Mouse (Mus musculus) heart, adult 18-20 months (tissue): Measurements from ENCODE around the gene Tnk2. TPM values are rescaled to one million over a fixed set of nuclear protein-coding genes. Genes with fewer than 3 reads are reported as not detected.

ENCODE experiments used
- DNase-seq, 2 experiments: peaks; one replicate each; pipeline ENCODE4 v3.0.0; 2021 to 2022; ENCODE audit warnings: mixed read lengths in 1 of 2
- total RNA-seq, 2 experiments: library from RNA; stranded (reverse); gene quantifications; 2 replicates each; pipeline ENCODE4 v1.2.3; 2021

The Tnk2 gene
- total RNA-seq, 2 experiments from 2014 or later, result 20.5 to 22.0 TPM

GRCm38 (mm10) chr16:32660095-32660494, 16.4 kb downstream of the Tnk2 start:
- DNase-seq, result no peak

- peak; percentile 79 to 81 for DNase-seq
These were observed 17.1 kb downstream of the Tnk2 start for GRCm38 (mm10) chr16:32660557-32661321.

- no peak for DNase-seq
These were observed 17.8 kb downstream of the Tnk2 start for GRCm38 (mm10) chr16:32661493-32661921.

- DNase-seq, result no peak
These were observed 18.7 kb downstream of the Tnk2 start for GRCm38 (mm10) chr16:32662372-32662771.

- no peak for DNase-seq
These were observed 19.7 kb downstream of the Tnk2 start for GRCm38 (mm10) chr16:32663231-32663858.

- no peak for DNase-seq
These were observed 20.5 kb downstream of the Tnk2 start for GRCm38 (mm10) chr16:32664211-32664610.

GRCm38 (mm10) chr16:32665851-32666665, 22.4 kb downstream of the Tnk2 start:
- peak; percentile 51 to 61 for DNase-seq

- DNase-seq, result no peak
These were observed 23.2 kb downstream of the Tnk2 start for GRCm38 (mm10) chr16:32666671-32667551.

- DNase-seq, result peak; percentile 21 to 42
These were observed 23.8 kb downstream of the Tnk2 start for GRCm38 (mm10) chr16:32667552-32667872.

- DNase-seq, result no peak
These were observed 24.4 kb downstream of the Tnk2 start for GRCm38 (mm10) chr16:32668030-32668429.

GRCm38 (mm10) chr16:32668472-32668871, 24.8 kb downstream of the Tnk2 start:
- peak in 1 of 2 experiments; percentile 1 for DNase-seq

GRCm38 (mm10) chr16:32669243-32669642, 25.6 kb downstream of the Tnk2 start:
- no peak for DNase-seq

GRCm38 (mm10) chr16:32670354-32671124, 26.9 kb downstream of the Tnk2 start:
- DNase-seq, result no peak

GRCm38 (mm10) chr16:32671206-32671887, 27.7 kb downstream of the Tnk2 start:
- DNase-seq, result no peak

GRCm38 (mm10) chr16:32672250-32672649, 28.6 kb downstream of the Tnk2 start:
- no peak for DNase-seq

- peak; percentile 44 to 67 for DNase-seq
These were observed 29.3 kb downstream of the Tnk2 start for GRCm38 (mm10) chr16:32672861-32673560.

- peak in 1 of 2 experiments; percentile 3 for DNase-seq
These were observed 30.6 kb downstream of the Tnk2 start for GRCm38 (mm10) chr16:32674121-32674740.

GRCm38 (mm10) chr16:32677040-32677700, 33.5 kb downstream of the Tnk2 start:
- DNase-seq, result no peak

- DNase-seq, result no peak
These were observed 34.2 kb downstream of the Tnk2 start for GRCm38 (mm10) chr16:32677903-32678302.
